Mouse (Mus musculus) kidney, embryonic 15.5 days (tissue): ENCODE measurements around the gene Rnf135. TPM values are rescaled to one million over a fixed set of nuclear protein-coding genes. Genes with fewer than 3 reads are reported as not detected.
"Not testable (repeated sequence)": the region's sequence is repeated elsewhere in the genome, so short reads cannot be mapped to it uniquely, and the experiment has no call there.

Experiments
- ATAC-seq: fragments of 200-750 bp; cut with Nextera tagmentation; replicated peaks from 2 replicates; pipeline ENCODE4 v1.8.0; 2017; ENCODE audit warnings: moderate TSS enrichment; ENCODE audit not compliant: low FRiP score
- H3K27ac ChIP-seq: fragments of 300-500 bp; sonication (generic); 2 replicates; pipeline ENCODE4 v1.5.1; 2015; ENCODE audit warnings: mild to moderate bottlenecking, inconsistent platforms
- H3K27me3 ChIP-seq: fragments of 300-500 bp; sonication (generic); 2 replicates; pipeline ENCODE4 v1.6.1; 2015; ENCODE audit warnings: inconsistent platforms
- H3K36me3 ChIP-seq: fragments of 300-500 bp; sonication (generic); 2 replicates; pipeline ENCODE4 v1.6.1; 2015; ENCODE audit warnings: inconsistent platforms
- H3K4me1 ChIP-seq: fragments of 300-500 bp; sonication (generic); 2 replicates; pipeline ENCODE4 v1.6.1; 2015; ENCODE audit warnings: inconsistent platforms
- H3K4me2 ChIP-seq: fragments of 300-500 bp; sonication (generic); 2 replicates; pipeline ENCODE4 v1.6.1; 2015; ENCODE audit warnings: moderate library complexity, mild to moderate bottlenecking, inconsistent platforms
- H3K4me3 ChIP-seq: fragments of 300-500 bp; sonication (generic); replicated peaks from 2 replicates; pipeline ENCODE4 v1.5.1; 2015; ENCODE audit warnings: mild to moderate bottlenecking, inconsistent platforms
- H3K9ac ChIP-seq: fragments of 300-500 bp; sonication (generic); 2 replicates; pipeline ENCODE4 v1.6.1; 2015; ENCODE audit warnings: mild to moderate bottlenecking, inconsistent platforms
- H3K9me3 ChIP-seq: fragments of 300-500 bp; sonication (generic); replicated peaks from 2 replicates; pipeline ENCODE4 v1.6.1; 2016; ENCODE audit warnings: inconsistent platforms
- WGBS: fragments of 180-500 bp; shearing (Covaris S2); methylation state at CpG from one replicate; pipeline ENCODE4 v1.1.7; 2015; ENCODE audit warnings: mixed read lengths; 5-methylcytosine and 5-hydroxymethylcytosine counted together
- polyA plus RNA-seq: library from polyadenylated mRNA; unstranded; fragments of >200 nt; fragmentation: Nextera tagmentation; extraction: Ambion mirVana; gene quantifications from 2 replicates; pipeline ENCODE4 v1.2.1, GENCODE M21; 2015

Gene Rnf135
- polyA plus RNA-seq, 1 experiment from 2014 or later: 11.6 TPM

DNA sequence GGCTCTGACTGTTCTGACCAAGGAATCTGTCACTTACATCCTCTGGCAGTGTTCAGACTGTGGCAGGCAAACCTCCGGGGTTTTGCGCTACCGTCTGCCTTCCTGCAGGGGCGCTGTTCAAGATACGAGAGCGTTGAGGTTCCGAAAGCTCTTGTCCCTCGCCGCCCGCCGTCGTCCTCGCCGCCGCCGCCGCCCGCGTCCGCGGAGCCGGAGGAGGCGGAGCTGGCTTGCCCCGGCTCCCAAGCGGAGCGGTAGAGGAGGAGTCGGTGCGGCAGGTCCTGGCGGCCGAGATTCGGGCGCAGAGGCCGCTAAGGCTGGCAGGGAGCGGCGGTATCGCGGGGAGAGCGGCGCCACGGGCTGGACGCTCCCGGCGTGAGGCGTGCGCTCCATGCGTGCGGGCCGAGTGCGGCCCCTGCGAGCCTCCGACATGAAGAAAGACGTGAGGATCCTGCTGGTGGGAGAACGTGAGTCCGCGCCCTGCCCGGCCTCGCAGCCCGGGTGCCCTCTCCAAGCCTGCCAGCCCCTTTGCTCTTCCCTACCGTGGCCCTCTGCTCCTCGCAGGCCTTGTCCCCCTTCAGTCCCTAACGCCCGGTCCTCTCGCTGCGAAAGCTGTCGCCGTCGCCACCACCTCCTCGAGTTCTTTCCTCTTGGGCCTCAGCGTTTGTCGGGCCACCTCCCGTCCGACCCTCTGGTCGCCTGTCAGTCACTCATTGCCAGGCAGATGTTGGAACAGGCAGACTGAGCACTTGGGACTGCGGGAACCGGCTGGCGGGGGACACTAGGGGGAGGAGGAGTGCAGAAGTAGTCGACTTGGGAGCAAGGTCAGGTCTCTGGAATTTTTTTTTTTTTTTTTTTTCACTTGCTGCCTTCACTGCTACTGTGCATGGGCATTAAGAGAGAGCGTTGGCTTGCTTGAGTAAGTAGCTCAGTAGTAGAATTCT lies 25.5 kb downstream of the Rnf135 start, which contains the start of gene Rhot1:
Rhot1 (plus strand) TSS at position 160 of the 941 bp plus-strand sequence.
- Histone ChIP-seq H3K4me1 (peaks cover 16% of the 10 kb centered on the region), H3K9me3 (no peaks in the 10 kb centered on the region), H3K4me2 (peak within 1 kb of the TSS; percentile 68), H3K9ac (peak within 1 kb of the TSS; percentile 94), H3K36me3 (peaks cover 10% of the 10 kb centered on the region), H3K4me3 (peak within 1 kb of the TSS; percentile 74), H3K27me3 (no peaks in the 10 kb centered on the region), H3K27ac (peak within 1 kb of the TSS; percentile 92)
- under 1% methylated on average over 76 of the region's 78 CpGs for WGBS
- ATAC-seq: peak; percentile 94

DNA sequence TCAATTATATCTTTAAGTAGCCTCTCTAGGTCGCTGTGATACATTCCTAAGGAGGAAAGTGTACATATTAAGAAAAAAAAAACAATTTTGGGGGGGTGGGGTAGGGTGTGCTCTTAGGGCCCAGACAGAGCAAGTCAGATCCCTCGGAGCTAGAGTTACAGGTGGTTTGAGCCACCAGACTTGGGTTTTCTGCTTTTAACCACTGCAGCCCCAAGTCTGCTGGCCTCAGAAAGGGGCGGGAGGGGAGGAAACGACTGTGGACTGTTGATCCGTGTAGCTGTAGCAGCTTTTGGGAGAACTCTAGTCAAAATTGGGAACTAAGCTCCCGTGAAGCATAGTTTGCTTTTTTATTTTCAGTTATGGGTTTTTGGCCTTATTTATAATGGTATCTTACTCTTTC lies 26.7 kb downstream of the Rnf135 start:
- peaks cover 20% of the 10 kb centered on the region for H3K36me3 ChIP-seq
- H3K9ac ChIP-seq: peak overlapping the region; percentile 94
- H3K27ac ChIP-seq: no peak overlapping the region
- ATAC-seq: no peak
- peak overlapping the region; percentile 68 for H3K4me2 ChIP-seq
- no peaks in the 10 kb centered on the region for H3K27me3 ChIP-seq
- no peaks in the 10 kb centered on the region for H3K9me3 ChIP-seq
- WGBS: 34% methylated on average over 6 of the region's 6 CpGs
- H3K4me1 ChIP-seq: peaks cover 12% of the 10 kb centered on the region
- peak overlapping the region; percentile 74 for H3K4me3 ChIP-seq

DNA sequence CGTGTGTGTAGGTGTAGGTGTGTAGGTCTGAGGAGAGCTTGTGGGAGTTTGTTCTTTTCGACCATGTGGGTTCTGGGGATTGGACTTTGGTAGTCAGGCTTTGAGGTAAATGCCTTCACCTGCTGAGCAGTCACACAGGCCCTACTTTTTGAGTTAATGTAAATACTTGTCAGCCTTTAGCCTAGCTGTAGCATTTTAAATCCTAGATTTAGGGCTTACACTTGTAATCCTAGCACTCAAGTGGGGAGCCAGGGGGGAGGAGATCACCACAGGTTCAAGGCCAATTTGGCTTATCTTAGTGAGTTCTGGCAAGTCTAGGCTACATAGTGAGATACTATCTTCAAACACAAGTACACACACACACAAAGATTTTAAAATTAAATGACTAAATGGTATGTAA lies 28.6 kb downstream of the Rnf135 start:
- 93% methylated on average over 2 of the region's 2 CpGs for WGBS
- peaks cover 26% of the 10 kb centered on the region for H3K36me3 ChIP-seq
- ATAC-seq: no peak

DNA sequence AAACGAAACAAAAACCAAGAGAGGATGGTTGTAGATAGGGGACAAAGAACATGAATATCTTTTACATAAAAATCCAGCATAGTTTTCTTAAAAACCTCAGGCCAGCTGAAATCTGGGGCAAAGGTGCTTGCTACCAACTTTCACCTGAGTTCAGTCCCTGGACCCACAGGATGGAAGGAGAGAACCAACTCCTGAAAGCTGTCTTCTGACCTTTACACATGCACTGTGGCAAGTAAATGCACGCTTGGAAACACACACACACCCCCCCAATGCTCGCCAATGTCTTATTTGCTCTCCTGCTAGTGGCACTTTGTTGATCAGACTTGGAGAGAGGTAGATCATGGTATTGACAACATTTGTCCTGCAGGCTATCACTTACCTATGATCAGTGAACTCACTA lies 31.6 kb downstream of the Rnf135 start:
- H3K27ac ChIP-seq: no peak overlapping the region
- no peaks in the 10 kb centered on the region for H3K9me3 ChIP-seq
- 86% methylated on average over 3 of the region's 3 CpGs for WGBS
- no peak overlapping the region for H3K9ac ChIP-seq
- H3K4me3 ChIP-seq: no peak overlapping the region
- peaks cover 3% of the 10 kb centered on the region for H3K4me1 ChIP-seq
- no peak for ATAC-seq
- peaks cover 28% of the 10 kb centered on the region for H3K36me3 ChIP-seq
- no peak overlapping the region for H3K4me2 ChIP-seq
- no peaks in the 10 kb centered on the region for H3K27me3 ChIP-seq

More for the DNA sequence above, 28.6 kb downstream of the Rnf135 start:
- no peaks in the 10 kb centered on the region for H3K27me3 ChIP-seq
- H3K4me3 ChIP-seq: no peak overlapping the region
- H3K27ac ChIP-seq: no peak overlapping the region
- H3K9ac ChIP-seq: no peak overlapping the region
- no peaks in the 10 kb centered on the region for H3K9me3 ChIP-seq
- H3K4me1 ChIP-seq: peaks cover 12% of the 10 kb centered on the region
- no peak overlapping the region for H3K4me2 ChIP-seq

- 81% methylated on average over 11 of the region's 11 CpGs for WGBS
- peaks cover 48% of the 10 kb centered on the region for H3K36me3 ChIP-seq
- no peak overlapping the region for H3K4me2 ChIP-seq
- no peaks in the 10 kb centered on the region for H3K9me3 ChIP-seq
- H3K9ac ChIP-seq: no peak overlapping the region
- no peaks in the 10 kb centered on the region for H3K27me3 ChIP-seq
- H3K4me3 ChIP-seq: no peak overlapping the region
- no peaks in the 10 kb centered on the region for H3K4me1 ChIP-seq
- H3K27ac ChIP-seq: no peak overlapping the region
- no peak for ATAC-seq
Measured at GRCm38 (mm10) chr11:80218657-80219293, 35.1 kb downstream of the Rnf135 start.

DNA sequence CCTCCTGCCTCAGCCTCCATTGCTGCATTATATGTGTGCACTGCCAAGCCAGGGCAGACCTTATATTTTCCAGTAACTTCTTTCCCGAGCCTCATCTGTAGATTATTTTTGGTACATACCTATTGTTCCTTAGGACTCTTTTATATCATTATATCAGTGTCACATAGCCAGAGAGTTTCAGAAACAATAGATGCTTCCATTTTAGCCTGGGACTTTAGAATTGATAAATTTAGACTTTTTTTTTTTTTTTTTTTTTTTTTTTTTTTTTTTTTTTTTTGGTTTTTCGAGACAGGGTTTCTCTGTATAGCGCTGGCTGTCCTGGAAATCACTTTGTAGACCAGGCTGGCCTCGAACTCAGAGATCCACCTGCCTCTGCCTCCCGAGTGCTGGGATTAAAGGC lies 46.4 kb downstream of the Rnf135 start:
- H3K4me1 ChIP-seq, H3K9me3 ChIP-seq, H3K4me3 ChIP-seq, H3K27ac ChIP-seq, ATAC-seq, H3K27me3 ChIP-seq, H3K9ac ChIP-seq, H3K4me2 ChIP-seq: not testable (repeated sequence)
- WGBS: 86% methylated on average over 5 of the region's 5 CpGs
- H3K36me3 ChIP-seq: peaks cover 81% of the 10 kb centered on the region

- Histone ChIP-seq H3K9ac (no peak overlapping the region), H3K4me1 (no peaks in the 10 kb centered on the region), H3K4me2 (no peak overlapping the region), H3K27ac (no peak overlapping the region), H3K4me3 (no peak overlapping the region), H3K9me3 (no peaks in the 10 kb centered on the region), H3K36me3 (peaks cover 67% of the 10 kb centered on the region), H3K27me3 (no peaks in the 10 kb centered on the region)
- ATAC-seq: no peak
- WGBS: 80% methylated on average over 3 of the region's 3 CpGs
Measured at GRCm38 (mm10) chr11:80237278-80237677, 53.6 kb downstream of the Rnf135 start.

GRCm38 (mm10) chr11:80238306-80238705 lies 54.7 kb downstream of the Rnf135 start:
- Histone ChIP-seq H3K4me3 (no peak overlapping the region), H3K4me1 (no peaks in the 10 kb centered on the region), H3K9me3 (no peaks in the 10 kb centered on the region), H3K9ac (no peak overlapping the region), H3K27ac (no peak overlapping the region), H3K36me3 (peaks cover 67% of the 10 kb centered on the region), H3K4me2 (no peak overlapping the region), H3K27me3 (no peaks in the 10 kb centered on the region)
- no peak for ATAC-seq
- WGBS: 91% methylated on average over 4 of the region's 4 CpGs

DNA sequence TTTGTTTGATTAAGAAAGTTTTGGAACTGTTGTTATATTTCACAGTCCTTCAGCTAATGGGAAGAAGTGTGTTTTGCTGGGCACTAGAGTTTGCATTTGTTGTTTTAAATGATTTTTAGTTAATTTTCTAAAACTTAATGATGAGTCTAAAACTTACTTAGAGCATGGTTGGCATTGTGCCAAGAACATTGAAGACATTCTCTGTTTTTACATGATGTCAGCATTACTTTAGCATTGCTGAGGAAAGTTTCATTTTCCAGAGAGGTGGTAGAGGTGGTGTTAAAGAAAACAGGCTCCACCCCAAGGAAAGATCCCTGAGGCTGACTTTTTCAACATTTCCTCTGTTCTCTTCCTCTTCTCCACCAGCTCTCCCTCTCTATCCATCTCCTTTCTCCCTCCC lies 63.4 kb downstream of the Rnf135 start:
- Histone ChIP-seq H3K27ac (no peak overlapping the region), H3K4me1 (no peaks in the 10 kb centered on the region), H3K36me3 (peaks cover 85% of the 10 kb centered on the region), H3K4me2 (no peak overlapping the region), H3K27me3 (no peaks in the 10 kb centered on the region), H3K9ac (no peak overlapping the region), H3K9me3 (no peaks in the 10 kb centered on the region), H3K4me3 (no peak overlapping the region)
- no peak for ATAC-seq

GRCm38 (mm10) chr11:80248531-80248930 lies 64.9 kb downstream of the Rnf135 start:
- no peak overlapping the region for H3K27ac ChIP-seq
- no peak overlapping the region for H3K9ac ChIP-seq
- H3K4me2 ChIP-seq: no peak overlapping the region
- peaks cover 81% of the 10 kb centered on the region for H3K36me3 ChIP-seq
- H3K4me3 ChIP-seq: no peak overlapping the region
- no peak for ATAC-seq
- H3K4me1 ChIP-seq: no peaks in the 10 kb centered on the region
- H3K27me3 ChIP-seq: no peaks in the 10 kb centered on the region
- no peaks in the 10 kb centered on the region for H3K9me3 ChIP-seq
- 89% methylated on average over 3 of the region's 3 CpGs for WGBS
